Mouse (Mus musculus) adrenal gland, postnatal 25 days (tissue): Measurements from ENCODE around the gene Fam120b. TPM values are rescaled to one million over a fixed set of nuclear protein-coding genes. Genes with fewer than 3 reads are reported as not detected.

Source experiments
- DNase-seq: peaks from one replicate; pipeline ENCODE4 v3.0.0; 2021; ENCODE audit warnings: mixed read lengths
- total RNA-seq: library from RNA; stranded (reverse); gene quantifications from 2 replicates; pipeline ENCODE4 v1.2.3, GENCODE M21; 2021

Fam120b gene
- total RNA-seq, 1 experiment from 2014 or later: 27.4 TPM

DNA sequence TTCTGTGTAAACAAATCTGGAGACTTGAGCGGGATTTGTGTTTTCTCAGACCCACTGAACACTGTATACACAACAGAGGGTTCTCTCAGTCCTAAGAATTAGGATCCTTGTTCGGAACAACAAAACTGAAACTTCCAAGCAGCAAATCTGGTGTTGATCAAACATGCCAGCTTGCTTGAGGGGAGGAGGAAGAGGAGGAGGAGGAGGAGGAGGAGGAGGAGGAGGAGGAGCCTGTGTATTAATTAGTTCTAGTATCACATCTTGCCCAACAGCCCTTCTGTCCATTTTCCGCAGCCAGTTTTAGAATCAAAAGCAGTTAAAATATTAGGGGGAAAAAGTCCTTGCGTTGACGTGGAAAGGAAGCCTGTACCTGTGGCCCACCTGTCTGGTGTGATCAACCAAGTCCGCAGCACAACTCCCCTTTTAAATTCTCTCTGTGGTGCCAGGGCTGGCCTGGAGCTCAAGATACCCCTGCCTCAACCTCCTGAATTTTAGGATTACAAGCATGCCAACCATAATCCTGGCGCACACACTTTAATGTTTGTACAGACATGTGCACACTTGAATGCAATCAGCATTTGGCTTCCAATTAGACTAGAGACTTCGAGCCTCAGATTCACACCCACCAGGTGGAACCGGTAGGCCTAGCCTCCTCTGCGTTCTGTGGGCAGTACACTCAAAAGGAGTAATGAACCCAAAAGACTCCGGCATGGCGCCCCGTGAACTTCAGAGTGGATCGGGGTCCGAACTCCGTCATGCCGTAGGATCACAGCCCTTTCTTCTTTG is 16.1 kb upstream of the Fam120b start:
- DNase-seq: no peak

DNA sequence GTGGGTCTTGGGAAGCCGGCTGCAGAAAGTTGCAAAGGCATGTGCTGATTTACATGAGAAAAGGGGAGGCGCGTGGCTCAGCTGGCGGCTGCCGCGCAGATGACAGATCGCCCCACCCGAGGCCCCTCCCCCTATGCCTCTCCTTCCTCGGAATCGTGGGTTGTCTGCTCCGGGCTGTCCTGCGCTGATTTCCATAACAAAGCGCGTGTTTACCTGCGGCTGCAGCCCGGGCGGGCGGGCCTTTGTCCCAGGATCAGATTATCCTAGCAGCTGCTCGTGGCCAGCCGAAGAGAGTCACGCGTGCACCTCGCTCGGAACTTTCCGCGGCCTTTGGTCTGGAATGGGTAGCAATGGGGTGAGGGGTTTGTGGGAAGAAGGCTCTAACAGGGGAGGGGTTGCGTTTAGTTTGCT is 15.4 kb upstream of the Fam120b start:
- peak; percentile 62 for DNase-seq

DNA sequence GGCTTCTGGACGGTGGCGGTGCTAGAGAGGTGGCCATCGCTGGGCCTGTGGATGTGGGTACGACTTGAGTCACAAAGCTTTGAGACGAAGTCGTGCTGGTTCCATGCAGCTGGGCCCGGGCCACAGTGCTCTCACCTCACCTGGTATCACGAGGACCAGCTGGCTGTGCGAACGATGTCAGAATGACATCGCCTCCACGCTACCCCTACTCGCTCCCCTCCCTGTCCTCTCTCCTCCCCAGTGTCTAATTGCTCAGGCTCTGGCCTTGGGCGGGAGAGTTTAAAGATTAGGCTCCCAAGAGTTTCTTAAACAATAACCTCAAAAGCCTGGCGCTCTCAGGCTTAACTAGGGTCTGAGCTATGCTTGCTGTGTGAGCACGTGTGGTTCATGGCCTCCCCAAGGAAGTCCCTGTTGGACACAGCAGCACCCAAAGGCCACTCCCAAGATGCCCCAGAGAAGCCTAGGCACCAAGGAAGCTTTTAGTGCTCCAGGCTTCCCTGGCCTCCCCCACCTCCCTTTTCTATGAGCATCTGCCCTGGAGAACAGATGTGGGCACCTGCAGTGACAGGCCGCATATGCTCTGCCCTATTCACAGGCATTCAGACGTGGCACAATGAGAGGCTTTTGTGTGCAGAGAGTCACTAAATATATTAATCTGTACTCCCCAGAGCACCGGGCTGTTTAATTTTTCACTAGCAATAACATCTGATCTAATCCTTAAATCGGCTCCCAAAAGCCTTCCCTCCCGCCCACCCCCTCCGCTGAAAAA is 14.7 kb upstream of the Fam120b start:
- no peak for DNase-seq

DNA sequence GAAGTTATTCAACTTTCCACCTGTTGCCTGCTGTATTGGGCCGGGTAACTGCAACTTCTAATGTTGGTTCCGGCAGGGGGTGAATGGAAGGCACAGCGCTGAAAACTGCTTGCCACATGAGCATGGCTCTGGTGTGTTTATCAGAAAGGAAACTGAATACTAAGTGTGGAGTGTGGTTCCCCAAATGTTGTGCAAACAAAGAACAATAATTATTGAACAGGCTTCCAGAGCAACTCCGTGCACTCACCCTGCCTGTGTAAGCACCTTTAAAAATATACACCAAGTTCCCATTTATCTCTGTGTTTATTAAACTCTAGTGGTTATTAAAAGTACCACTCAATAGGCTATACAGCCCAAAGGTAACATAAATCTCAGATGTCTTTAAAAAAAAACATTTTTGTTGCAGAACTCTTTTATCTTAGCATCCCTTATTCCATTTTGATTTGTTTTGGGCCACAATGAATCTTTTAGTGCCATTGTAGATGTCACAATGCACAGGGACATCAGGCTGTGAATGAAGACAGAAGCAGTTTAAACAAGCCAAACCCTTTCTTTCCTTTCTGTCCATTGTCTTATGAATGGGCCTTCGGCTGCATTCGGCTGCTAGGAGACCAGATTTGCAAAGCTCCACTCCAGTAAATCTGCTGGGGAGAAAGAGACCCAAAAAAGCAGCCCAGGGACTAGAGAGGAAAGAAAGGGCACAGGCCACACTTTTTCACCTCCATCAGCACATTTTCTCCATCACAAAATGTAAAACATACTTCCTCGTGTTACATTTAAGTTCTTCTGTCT is 13.9 kb upstream of the Fam120b start:
- DNase-seq: no peak

GRCm38 (mm10) chr17:15383360-15383759 is 12.6 kb upstream of the Fam120b start:
- DNase-seq: no peak

GRCm38 (mm10) chr17:15388892-15389291 is 7.1 kb upstream of the Fam120b start:
- no peak for DNase-seq

- DNase-seq: no peak
Observed at GRCm38 (mm10) chr17:15389356-15389755, 6.6 kb upstream of the Fam120b start.

DNA sequence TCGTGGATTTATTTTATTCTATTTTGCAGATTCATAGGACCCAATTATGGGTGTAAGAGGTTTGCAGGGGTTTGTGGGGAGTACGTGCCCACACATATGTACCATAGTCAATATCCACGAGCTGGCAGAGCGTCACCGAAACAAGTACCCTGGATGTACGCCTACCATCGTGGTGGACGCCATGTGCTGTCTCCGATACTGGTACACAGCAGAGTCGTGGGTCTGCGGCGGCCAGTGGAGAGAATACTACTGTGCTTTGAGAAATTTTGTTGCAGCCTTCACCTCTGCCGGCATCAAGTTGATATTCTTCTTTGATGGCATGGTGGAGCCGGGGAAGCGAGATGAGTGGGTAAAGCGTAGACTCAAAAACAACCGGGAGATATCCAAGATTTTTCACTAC is 5.7 kb downstream of the Fam120b start:
- no peak for DNase-seq

GRCm38 (mm10) chr17:15406576-15406975 is 10.6 kb downstream of the Fam120b start:
- DNase-seq: no peak

- no peak for DNase-seq
Observed at GRCm38 (mm10) chr17:15409261-15409660, 13.3 kb downstream of the Fam120b start.

- DNase-seq: no peak
Observed at GRCm38 (mm10) chr17:15410861-15411260, 14.9 kb downstream of the Fam120b start.

GRCm38 (mm10) chr17:15416596-15417215 is 20.7 kb downstream of the Fam120b start:
- no peak for DNase-seq

GRCm38 (mm10) chr17:15419534-15419933 is 23.5 kb downstream of the Fam120b start:
- DNase-seq: no peak

GRCm38 (mm10) chr17:15420021-15420603 is 24.1 kb downstream of the Fam120b start:
- no peak for DNase-seq

DNA sequence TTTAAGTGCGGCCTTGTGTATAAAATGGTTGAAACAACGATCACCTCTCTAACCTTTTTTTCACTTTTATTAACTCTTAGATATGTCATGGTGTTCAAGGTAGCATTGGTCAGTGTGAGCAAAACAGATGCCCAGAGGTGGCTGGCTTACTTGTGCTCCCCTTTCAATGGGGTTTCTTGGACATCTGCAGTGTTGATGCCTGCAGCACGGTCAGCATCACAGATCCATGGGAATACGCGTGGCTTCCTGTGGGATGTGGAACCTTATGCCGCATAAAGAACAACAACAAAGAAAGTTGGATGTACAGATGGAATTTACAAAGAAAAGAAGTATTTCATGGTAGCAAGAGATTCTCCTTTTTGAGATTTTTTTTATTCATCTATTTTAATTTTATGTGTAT is 25.4 kb downstream of the Fam120b start:
- no peak for DNase-seq

DNA sequence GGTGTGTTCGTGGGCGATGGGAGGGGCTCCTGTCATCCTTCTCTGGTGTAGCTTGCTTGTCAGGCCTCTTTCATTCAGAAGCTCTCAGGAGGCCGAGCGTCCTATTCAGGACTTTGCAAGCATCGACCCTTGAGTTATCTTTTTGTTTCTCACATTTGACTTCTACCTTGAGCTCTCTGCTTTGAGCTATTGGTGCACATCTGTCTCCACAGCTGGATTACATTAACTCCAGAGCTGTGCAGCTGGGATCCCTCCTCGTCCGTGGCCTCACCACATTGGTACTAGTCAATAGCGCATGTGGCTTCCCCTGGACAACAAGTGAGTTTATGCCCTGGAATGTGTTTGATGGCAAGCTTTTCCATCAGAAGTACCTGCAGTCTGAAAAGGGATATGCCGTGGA is 26.7 kb downstream of the Fam120b start:
- DNase-seq: no peak

- no peak for DNase-seq
Observed at GRCm38 (mm10) chr17:15423080-15423765, 27.2 kb downstream of the Fam120b start.

DNA sequence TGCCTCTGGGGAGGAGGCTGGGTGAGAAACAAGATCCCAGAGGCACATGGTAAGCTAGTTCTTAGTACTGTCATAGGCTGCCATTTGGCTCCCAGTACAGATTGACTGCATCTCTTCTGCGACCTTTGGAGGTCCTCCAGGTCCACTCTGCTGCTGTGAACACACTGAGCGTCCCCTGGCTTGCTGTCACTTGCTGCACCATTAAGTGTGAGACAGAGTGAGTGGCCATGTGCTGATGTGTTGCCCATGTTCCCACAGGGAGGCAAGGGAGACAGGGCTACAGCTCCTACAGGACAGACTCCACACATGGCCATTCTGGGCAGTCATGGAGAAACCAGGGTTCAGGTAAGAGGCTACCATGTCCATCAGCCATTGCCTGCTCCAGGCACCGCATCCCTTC is 29.9 kb downstream of the Fam120b start:
- no peak for DNase-seq

DNA sequence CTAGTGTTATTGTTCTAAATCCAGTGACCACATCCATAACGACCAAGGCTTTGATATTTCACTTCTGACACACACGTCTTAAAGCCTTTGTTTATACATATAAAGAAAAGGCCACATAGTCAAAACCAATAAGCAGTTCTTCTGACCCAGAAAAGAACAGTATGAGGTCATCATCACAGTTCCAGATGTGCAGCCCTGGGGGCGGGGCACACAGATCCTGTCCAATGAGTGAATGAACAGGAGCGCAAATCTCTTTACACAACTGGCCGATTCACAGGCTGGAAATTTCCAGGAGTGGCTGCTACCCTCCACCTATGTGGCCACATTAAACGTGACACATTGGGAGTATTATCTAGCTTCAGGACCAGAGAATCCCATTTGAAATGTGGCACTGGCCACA is 33.4 kb downstream of the Fam120b start:
- DNase-seq: no peak

DNA sequence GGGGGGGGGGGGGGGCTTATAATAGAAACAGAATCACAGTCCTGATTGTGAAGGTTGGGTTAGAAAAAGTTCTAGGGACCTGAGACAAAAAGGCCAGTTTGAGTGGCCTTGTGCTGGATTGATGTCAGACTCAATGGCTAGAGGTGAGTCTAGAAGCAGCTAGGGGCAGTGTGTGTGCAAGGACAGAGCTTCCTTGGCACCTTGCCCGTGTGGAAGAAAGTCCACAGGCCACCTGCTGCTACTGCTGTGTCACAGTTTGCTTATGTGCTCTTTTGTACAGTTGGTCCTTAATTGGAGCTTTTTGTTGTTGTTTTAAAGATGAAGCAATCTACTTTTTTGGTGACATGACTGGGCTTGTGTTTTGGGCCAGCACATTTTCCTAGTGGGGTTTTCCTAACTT is 33.9 kb downstream of the Fam120b start:
- DNase-seq: peak; percentile 15

- DNase-seq: no peak
Observed at GRCm38 (mm10) chr17:15431021-15431514, 35.1 kb downstream of the Fam120b start.
